Mouse (Mus musculus): ENCODE data around the gene Lrwd1.

Gene Lrwd1

DNA sequence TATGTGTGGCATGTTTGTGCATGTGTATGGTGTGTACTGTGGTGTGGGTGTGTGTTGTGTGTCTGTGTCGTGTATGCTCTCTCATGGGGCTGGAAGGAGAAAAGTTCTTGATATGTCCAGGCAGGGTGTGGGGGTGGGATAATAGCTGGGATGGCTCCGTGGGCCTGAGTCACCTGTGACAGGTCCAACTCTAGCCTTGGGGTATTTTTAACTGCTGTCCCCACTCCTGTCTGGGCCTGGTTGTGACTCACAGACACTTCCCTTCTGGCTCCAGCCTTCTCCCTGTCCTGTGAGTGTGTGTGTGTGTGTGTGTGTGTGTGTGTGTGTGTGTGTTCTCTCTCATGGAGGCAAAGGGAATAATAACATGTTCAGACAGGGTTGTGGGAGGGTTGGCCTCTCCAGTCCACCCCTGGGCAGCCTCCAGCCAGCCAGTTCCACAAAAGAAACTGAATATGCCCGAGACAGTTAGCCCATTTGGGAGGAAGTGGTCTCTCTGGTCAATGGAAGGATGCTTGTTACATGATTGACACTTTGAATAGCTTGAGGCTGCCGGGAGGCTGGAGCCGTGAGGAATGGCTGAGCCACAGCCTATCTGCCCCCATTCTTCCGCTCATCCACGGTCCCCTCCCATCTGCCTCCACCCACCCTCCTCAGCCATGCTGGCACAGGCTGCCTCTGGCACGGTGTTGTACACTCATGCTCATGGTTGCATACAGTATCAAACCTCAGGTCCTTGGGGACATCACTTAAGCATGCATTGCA is 41.4 kb downstream of the Lrwd1 start:
- no peak for DNase-seq (ENCODE audit: inconsistent age in 2 of 2, low spot score in 1 of 2)

DNA sequence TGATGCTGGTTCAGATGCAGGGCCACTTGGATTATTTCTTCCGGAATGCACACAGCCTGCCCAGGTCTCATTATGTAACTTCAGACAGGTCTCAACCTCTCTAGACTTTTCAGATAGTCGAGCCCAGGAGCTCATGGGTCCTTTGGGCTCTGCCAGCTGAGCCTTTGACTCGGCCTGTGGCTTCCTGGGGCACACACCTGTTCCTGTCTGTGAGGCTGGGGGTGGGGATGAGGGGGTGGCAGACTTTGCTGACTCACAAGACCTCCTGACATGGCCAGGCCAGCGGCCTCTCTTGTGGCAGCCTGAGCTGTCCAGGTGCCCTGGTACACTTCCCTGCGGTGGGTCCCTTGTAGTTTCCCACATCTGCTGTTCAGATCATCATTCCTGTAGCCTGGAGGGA is 43.9 kb downstream of the Lrwd1 start:
- DNase-seq (ENCODE audit: inconsistent age in 2 of 2, low spot score in 1 of 2) = no peak

DNA sequence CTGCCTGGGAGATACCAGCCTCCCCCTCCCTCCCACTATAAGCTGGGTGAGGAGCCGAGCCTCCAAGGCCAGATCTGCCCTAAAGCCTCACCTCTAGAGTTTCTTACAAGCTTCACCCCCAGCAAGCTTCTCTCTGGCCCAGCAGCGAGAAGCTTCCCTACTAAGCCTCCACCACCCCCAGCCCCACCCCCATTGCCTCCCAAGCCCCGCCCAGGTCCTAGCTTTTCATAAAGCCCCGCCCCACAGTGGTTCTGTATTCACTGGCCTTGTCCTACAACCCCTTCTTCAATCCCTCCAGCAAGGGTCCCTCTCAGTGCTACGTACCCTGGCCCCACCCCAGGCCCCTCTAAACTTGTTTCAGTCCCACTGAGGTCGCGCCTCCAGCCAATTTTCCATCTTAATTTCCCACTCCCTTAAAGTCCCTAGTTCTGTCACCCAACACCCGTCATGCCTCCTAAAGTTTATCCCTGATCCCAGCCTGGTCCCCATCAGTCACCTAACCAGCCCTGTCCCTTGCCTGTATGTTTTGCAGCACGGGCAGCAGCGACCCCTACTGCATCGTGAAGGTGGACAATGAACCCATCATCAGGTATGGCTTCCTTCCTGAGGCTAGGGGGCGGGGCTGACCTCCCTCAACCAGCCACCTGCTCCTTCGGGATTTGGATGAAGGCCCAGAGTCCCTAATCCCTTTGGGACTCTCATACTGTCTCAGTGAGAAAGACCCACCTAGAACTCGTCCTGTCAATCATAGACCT is 46.9 kb downstream of the Lrwd1 start:
- DNase-seq (ENCODE audit: inconsistent age in 2 of 2, low spot score in 1 of 2) = no peak

DNA sequence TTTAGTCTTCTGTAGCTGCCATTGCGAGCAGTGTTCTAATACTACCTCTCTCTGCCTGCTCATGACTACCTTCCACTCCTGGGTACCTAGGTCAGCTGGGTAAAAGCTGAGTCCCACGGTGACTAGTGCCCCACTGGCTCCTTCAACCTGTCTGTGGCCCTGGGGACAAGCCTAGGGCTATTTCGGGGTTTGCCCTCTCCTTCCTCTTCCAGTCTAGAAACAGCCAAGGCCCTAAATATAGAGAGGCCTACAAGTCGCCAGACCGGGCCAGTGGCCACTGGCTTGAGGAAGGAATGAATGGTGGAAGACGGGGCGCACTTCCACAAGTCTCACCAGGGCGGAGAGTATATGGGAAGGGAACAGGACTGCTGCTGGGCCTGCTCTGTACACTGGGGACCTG is 49.6 kb downstream of the Lrwd1 start:
- no peak for DNase-seq (ENCODE audit: inconsistent age in 2 of 2, low spot score in 1 of 2)

DNA sequence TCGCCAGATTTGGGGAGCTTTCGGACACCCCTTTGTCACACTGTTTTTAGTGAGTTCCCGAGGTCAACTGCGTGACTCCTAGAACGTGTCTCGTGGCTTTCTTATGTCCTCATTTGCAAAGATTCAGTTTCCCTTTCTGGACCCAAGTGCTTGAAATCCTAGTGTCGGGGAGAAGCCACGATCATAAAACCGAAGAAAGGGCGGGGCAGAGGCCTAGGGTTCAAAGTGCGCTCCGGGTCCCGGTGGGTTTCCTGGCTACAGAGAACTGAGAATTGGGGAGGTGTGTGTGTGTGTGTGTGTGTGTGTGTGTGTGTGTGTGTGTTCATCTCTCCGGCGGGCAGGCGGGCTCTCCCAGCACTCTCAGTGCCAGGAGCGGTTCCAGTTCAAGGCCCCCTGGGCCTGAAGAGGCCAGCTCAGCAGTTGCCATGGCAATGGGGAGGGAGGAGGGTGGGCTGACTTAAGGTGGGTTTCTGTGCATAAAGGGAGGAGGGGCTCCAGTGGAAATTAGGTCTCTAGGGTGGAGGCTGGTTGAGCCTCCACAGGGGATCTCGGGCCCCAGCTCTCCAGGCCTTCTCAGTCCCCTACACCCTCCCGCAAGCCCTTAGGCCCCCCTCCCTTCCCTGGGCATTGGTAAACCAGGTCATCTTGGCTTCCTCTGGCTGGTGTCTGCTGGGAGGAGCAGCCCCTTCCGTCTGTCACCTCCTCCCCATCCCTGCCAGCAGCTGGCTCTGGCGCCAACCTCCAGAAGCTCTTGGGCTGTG is 50.8 kb downstream of the Lrwd1 start:
- peak; percentile 77 to 88 for DNase-seq (ENCODE audit: inconsistent age in 2 of 2, low spot score in 1 of 2)

DNA sequence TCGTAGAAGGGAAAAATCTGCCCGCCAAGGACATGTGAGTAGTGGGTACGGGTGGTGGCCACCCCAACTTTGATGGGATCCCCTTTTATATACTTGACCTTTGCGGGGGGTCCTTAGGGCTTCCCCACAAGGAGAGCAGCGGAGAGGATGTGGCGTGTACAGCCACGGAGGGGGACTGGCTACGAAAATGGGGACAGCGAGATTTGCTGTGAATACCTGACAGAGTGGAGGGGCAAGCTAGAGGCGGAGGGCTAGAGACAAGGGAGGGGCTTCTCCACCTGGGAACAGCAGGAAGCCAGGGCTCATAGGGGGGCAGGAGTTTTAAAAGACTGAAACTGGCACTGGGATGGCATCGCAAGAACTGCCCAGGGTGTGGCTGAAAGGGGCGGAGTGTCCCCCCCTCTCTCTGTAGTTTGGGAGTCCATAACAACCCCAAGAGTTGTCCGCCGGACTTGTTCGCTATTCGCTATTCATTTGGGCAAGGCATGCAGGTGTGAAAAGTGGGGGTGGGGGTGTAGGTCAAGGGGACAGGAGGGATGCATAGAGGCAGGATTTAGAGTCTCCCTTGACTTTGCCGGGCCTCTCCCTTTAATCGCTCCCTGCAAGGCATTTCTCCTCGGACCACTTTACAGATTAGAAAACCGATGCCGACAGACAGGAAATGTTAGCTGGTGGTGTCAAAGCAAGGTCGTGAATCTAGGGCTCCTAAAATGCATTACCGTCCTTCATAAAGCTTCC is 51.6 kb downstream of the Lrwd1 start:
- peak; percentile 53 to 77 for DNase-seq (ENCODE audit: inconsistent age in 2 of 2, low spot score in 1 of 2)

DNA sequence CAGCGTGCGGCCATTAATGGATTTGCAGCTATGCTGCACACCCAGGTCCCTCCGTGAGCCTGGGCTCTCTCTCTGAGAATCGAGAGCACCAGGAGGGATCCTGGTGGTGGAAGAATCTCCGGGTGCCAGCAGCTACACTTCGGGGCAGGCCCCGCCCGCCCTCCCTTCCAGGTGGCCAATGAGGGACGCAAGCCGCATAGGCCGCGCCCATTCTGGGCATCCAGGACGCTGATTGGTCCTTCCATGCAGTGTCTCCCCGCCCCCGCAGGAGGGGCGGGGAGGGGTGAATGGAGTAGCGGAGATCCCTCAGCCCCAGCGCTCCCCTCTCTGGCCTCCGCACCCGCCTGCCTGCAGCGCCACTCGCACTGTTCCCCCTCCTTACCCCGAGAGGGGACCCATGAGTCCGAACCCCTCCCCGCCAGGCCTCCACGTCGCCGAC is 52.2 kb downstream of the Lrwd1 start, which contains the start of gene Rasa4:
Gene Rasa4, plus strand, starts transcription at position 248 of the 439 bp plus-strand sequence.
- peak; percentile 95 to 97 for DNase-seq (ENCODE audit: inconsistent age in 2 of 2, low spot score in 1 of 2)

DNA sequence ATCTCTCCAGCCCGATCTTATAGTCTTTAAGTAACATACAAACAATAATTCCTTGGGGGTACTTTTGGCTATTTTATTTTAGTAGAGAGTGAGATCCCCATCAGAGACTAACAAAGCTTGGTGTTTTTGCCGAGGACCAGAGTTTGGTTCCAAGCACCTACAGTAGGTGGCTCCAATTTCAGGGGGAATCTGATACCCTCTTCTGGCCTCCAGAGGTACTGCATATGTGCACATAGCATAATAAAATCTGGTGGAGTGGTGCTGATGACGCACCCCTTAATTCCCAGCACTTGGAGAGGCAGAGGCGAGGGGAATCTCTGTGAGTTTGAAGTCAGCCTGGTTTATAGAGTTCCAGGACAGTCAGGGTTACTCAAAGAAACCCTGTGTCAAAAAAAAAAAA is 53.5 kb downstream of the Lrwd1 start:
- DNase-seq (ENCODE audit: inconsistent age in 2 of 2, low spot score in 1 of 2) = no peak

DNA sequence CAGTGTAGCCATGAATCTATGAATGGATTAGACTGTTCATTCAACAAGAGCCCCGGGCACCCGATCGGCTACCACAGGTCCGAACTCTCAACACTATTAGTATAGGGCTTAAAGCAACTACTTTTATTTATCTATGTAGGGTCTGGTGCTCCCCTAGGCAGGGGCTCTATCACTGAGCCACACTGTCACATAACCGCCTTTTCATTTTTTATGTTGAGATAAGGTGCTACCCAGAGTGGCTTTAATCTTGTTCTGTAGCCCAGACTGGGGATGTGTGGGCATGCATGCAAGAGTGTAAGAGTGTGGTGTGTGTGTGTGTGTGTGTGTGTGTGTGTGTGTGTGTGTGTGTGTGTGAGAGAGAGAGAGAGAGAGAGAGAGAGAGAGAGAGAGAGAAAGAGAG is 57.7 kb downstream of the Lrwd1 start:
- no peak for DNase-seq (ENCODE audit: inconsistent age in 2 of 2, low spot score in 1 of 2)

DNA sequence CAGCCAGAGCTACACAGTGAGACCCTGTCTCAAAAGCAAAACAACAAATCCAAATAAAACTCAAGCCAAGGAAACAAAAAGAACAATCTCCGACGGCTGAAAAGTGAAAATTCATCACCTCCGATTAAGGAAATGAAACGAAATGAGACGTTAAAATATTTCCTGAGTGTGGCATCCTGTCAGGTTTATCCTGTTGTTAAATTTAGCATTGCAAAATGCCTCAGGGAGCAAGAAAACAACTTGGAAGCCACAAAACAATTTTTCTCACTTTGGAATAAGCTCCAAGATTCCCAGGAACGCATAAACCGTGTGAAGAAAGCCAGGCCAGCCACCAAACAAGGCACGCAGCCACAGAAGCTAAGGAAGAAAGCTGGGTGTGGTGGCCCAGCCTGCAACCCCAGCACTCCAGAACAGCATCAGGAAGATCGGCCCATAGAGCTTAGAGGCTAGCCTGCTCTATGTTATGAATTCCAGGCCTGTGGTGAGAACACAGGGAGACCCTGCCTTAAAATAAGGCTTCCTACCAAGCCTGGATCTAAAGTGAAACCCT is 58.8 kb downstream of the Lrwd1 start:
- peak in 1 of 2 experiments; percentile 47 for DNase-seq (ENCODE audit: inconsistent age in 2 of 2, low spot score in 1 of 2)

DNA sequence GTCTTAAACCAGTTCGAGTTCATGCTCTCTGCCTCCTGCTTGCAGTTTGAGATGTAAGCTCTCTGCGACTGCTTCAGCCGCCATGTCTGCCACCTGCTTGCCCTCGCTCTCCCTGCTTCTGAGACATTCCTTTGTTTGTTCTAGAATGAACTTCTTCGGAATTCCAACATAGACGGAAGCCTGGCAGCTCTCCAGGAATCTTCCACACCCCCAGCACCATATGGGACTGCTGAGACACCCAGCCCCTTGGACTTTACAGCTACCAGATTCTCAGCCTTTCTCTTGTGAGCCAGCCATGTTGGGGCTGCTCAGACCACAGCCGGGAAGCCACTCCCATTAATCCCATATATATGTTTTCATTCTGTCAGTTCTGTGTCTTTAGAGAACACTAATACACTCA is 59.6 kb downstream of the Lrwd1 start:
- no peak for DNase-seq (ENCODE audit: inconsistent age in 2 of 2, low spot score in 1 of 2)

DNA sequence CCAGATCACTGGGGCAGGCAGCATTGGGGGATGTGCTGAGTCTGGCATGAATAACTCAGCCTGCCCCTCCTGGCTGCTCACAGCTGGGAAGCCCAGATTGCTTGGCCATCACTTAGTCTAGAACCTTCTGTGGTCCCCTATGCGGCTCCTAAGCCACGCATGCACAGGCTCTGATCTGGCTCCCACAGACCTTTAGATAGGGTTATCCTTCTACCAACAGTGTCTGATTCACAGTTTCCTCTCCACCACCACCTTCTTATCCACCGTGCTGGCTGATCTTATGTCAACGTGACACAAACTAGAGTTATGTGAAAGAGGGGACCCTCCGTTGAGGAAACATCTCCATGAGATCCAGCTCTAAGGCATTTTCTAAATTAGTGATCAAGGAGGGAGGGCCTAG is 60.8 kb downstream of the Lrwd1 start:
- DNase-seq (ENCODE audit: inconsistent age in 2 of 2, low spot score in 1 of 2) = no peak

DNA sequence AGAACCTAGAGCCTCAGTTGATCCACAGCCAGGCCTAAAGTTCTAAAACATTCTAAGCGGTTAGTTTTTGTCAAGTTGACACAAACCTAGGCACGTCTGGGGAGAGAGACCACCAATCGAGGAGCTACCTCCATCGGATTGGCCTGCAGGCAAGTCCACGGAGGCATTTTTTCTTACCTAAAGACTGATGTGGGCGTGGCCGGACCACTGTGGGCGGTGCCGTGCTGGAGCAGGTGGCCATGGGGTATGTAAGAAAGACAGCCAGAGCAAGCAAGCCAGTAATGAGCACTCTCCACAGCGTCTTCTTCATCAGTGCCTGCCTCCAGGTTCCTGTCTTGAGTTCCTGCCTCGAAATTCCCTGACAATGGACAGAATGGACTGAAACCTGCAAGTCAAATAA is 62.3 kb downstream of the Lrwd1 start:
- no peak for DNase-seq (ENCODE audit: inconsistent age in 2 of 2, low spot score in 1 of 2)

DNA sequence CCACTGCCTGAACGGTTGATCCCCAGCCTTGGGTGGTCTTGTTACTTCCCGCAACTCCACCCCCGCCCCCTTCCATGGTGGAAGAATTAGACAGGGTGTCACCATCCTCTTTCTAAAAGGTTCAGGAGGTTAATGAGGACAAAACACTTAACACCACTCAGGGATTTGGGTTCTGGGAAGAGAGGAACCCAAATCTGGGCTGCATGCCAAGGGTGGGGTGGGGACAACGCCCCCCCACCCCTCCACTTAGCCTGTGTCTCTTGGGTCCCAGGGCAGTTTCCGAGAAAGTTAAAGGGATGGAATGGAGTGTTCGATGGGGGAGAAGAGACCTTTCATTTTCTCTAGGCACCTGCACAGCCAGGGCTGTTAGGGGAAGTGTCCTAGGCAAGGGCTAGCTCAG is 62.8 kb downstream of the Lrwd1 start:
- DNase-seq (ENCODE audit: inconsistent age in 2 of 2, low spot score in 1 of 2) = no peak
